Mouse (Mus musculus): ENCODE results near the gene Mta1.
A peak's percentile ranks its signal among the peaks of the same experiment; 100 is the strongest.

The Mta1 gene

GRCm38 (mm10) chr12:113098530-113099151 lies 563 bp downstream of the Mta1 start:
- DNase-seq (ENCODE audit: low spot score) = peak; percentile 24

DNA sequence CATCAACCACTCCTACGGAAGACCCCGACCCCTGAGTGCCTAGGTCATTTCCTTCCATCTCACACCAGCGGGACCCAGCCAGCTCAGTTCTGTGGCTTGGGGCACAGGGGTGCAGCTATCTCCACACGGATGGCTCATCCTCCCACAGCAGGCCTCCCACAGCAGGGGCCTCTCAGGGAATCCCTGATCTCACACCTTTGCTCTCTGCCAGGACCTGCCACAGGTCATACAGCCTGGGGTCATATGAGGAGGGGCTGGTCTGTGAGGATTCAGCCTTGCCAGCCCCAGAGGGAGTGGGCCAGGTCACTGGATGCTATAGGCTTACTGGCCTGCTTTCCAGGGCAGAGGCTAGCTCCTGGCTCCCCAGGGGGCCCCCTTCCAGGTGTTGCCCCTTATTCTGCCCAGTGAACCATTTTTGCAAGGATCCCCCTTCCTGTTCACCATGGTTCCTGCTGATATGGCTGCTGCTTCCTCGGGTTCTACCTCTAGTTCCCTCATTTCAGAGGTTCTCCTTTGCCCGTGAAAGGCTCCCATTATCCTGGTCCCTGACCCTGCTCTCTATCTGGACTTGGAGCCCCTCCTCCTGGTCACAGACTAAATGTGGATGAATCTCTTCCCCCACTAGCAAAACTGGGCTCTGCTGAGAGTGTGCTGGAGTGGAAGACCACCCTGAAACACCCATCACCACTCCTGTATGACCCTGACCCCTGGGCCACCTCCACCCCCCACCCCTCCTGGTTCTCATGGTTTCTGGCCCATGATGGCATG lies 1.6 kb downstream of the Mta1 start:
- no peak for DNase-seq (ENCODE audit: low spot score)

- DNase-seq (ENCODE audit: low spot score) = no peak
These were observed 2.5 kb downstream of the Mta1 start for GRCm38 (mm10) chr12:113100448-113101076.

DNA sequence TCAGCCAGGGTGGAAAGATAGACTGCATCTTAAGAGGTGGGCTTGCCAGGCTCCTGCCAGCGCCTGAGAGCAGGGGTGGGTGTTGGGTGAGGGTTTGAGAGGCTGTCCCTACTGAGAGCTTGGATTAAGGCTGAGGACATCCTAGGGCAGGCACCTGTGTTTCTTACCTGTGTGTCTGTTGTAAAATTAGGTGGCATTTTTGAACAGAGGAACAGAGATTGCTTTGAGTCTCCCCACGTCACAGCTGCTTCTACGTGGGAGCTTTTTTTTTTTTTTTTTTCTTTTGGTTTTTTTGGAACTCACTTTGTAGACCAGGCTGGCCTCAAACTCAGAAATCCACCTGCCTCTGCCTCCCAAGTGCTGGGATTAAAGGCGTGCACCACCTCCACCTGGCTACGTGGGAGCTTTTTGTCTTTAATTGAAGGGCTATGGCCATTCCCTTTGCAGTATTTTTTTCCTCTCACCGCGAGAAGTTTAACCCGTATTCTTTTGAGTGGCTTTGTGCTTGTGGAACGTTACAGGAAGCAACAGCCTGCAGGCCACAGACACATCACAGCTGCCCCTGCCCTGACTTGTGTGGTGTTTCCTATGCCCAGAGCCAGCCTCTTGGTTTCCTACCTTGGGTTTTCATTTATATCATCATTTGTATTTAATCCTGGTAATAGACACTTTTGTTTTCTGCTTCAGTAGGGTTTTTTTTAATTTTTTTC lies 3.3 kb downstream of the Mta1 start:
- DNase-seq (ENCODE audit: low spot score) = peak; percentile 41

- peak; percentile 76 for DNase-seq (ENCODE audit: low spot score)
These were observed 4.4 kb downstream of the Mta1 start for GRCm38 (mm10) chr12:113102461-113102860.

DNA sequence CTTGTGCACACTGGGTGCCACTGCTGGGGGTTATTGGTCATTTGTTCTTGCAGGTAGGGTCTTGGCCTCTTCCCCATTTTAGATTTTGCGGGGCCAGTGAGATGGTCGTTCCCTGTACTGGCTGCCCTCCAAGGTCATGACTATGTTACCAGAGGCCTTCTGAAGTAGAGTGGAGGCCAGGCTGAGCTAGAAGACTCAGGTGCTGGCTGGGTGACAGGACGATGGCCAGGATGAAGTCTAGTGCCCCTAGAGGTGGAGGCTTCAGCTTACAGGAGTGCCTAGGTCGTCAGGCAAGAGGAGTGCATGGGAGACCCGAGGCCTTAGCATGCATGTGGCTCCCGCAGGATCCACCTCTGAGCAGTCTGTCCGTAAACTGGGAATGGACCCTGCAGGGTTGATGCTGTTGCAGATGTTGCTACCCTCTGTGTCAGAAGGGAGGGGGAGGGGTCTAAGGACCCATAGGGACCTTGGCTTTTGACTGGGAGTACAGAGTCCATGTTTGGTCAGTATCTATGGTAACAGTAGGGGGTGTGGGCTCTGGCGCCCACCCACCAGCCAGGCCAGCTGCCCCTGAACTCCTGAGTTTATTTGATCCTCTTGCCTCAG lies 5.9 kb downstream of the Mta1 start:
- DNase-seq (ENCODE audit: low spot score) = peak; percentile 31

DNA sequence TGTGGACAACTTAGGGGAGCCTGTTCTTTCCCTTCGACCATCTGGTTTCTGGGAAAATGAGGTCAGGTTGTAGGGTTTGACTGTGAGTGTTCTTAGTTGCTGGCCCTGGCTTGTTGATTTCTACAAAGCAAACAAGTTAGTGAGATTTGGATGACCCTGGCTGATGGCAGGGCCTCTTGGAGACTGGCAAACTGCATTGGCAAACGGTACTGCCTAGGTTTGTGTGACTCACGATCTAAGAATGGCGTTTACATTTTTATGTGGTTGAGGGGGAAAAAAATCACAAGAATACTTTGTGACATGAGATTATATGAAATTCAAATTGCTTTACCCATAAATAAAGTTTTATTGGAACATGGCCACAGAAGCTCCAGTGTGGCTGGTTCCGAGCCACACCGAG lies 8.3 kb downstream of the Mta1 start:
- DNase-seq (ENCODE audit: low spot score) = no peak

DNA sequence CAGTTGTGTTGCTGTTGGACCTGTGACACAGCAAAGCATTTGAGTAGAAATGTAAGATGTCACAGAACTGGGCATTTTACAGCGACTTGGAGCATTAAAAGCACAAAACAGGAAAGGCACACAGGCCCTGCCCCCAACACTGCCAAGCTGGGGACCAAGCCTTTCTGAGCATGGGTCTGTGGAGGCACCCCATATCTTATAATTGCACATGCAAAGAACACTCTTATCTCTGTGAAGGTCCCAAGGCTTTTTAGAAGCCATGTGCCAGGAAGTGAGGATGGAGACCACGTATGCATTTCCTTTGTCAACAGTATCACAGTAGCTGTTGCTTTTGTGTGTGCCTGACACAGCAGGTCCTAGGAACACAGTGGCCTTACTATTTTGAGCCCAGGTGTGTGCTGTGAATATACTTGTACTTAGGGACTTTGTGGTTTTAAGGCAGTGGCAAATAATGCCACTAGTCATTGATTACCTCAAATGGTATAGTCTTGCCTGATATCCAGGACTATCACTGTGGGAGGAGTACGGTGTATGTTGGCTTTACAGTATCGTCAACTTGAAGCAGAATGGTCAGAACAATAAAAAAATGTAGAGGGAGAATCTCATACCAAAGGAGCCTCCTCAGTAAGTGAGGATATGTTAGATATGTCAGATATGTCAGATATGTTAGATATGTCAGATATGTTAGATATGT lies 9.5 kb downstream of the Mta1 start:
- peak; percentile 19 for DNase-seq (ENCODE audit: low spot score)

GRCm38 (mm10) chr12:113108528-113109283 lies 10.6 kb downstream of the Mta1 start:
- no peak for DNase-seq (ENCODE audit: low spot score)

- DNase-seq (ENCODE audit: low spot score) = no peak
These were observed 11.7 kb downstream of the Mta1 start for GRCm38 (mm10) chr12:113109801-113110200.

GRCm38 (mm10) chr12:113114141-113114540 lies 16.1 kb downstream of the Mta1 start:
- no peak for DNase-seq (ENCODE audit: low spot score)

- DNase-seq (ENCODE audit: low spot score) = no peak
These were observed 16.9 kb downstream of the Mta1 start for GRCm38 (mm10) chr12:113114856-113115538.

DNA sequence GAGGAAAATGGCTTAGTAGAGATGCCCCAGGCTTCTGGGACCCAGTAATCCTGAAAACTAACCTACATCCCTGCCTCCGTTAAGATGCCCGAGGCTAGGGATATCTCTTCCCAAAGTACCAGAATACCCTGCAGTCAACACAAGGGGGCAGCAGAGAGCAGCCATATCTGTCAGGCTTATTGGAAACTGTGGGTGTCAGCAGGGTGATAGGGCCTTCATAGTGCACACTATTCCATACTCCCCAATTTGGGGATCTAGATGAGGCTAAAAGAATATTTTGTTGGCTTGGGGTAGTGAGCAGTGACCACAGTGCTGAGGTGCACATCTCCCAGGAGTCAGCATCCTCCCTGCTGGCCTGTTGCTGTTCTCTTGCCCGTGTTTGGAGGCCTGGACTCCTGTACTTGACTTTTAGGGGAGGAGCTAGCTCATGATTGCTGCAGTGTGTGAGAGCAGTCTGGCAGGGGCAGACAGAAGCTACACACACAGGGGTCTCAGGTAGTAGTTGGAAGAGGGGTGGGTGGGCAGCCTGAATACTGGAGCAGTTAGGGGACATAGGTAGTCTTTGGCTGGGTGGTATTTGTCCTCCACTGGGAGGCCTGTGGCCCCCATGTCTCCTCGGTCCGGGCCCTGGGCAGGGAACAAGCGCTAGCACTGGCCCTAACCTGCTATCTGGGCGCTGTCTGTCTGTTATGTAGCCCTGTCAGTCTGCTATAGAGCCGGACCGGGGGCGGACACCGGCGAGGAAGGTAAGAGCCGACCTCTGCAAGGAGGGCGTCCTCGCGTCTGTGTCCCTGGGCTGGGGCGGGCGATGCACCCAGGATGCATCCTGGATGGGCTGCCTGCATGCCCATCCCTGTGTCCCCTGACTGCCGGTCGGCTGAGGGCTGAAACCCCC lies 21.7 kb downstream of the Mta1 start:
- peak; percentile 49 for DNase-seq (ENCODE audit: low spot score)

DNA sequence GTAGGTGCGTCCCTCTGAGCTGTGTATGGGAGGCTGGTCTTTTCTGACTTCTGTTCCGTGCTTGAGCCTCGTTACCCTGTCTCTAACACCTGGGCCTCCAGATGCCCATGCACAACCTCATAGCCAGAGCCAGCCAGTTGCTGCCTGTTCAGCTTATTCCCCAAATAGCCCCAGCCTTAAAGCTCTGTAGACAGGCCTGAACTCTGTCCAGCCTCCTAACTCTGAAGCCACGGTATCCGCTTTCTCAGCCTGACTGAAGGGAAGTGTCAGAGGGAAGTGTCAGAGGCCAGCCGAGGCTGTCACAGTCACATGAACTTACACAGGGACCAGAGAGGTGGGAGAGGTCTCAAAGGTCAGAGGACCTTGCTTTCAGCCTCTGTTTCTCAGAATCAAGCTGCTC lies 26.6 kb downstream of the Mta1 start:
- no peak for DNase-seq (ENCODE audit: low spot score)

GRCm38 (mm10) chr12:113130732-113131131 lies 32.7 kb downstream of the Mta1 start:
- no peak for DNase-seq (ENCODE audit: low spot score)

DNA sequence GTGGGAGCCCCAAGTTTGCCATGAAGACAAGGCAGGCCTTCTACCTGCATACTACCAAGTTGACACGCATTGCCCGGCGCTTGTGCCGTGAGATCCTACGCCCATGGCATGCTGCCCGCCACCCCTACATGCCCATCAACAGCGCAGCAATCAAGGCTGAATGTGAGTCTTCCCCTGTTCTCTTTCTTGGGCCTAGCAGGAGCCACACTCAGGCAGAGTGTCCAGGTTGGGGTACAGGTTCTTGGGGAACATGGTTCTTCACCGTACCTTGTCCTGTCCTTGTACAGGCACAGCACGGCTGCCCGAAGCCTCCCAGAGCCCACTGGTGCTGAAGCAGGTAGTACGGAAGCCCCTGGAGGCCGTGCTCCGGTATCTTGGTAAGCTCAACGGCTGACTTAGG lies 33.5 kb downstream of the Mta1 start:
- DNase-seq (ENCODE audit: low spot score) = no peak

DNA sequence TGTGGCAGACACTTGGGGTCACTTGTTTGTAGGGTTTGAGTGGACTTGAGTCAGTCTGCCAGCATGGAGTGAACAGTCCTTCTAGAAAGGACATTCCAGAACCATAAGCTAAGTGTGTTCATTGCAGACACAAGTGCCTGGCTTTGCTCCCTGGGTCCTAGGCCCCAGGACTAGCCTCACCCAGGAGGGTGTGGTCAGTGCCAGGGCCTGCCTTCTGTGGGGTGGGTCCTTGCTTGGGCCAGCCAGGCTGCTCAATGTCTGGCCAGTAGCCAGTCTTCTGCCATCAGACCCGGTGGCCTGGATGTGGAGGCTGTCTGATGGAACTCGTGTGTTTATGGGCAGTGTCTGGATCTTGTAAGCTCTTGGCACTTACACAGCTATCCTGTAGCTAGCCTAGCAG lies 34.5 kb downstream of the Mta1 start:
- no peak for DNase-seq (ENCODE audit: low spot score)

DNA sequence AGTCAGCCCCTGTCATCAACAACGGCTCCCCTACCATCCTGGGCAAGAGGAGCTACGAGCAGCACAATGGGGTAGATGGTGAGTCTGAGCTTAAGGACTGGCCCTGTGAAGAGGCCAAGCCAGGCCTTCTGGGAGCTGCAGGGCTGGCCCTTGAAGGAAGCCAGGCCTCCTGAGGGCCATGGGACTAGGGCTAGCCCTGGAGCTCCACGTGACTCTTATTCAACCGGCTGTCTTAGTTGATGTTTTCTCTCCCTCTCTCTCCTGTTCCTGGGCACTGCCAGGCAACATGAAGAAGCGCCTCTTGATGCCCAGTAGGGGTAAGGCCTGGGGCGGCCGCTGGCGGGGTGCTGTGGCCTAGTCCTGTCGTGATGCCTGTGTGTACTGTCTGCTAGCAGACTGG lies 35.2 kb downstream of the Mta1 start:
- DNase-seq (ENCODE audit: low spot score) = no peak

- no peak for DNase-seq (ENCODE audit: low spot score)
These were observed 35.9 kb downstream of the Mta1 start for GRCm38 (mm10) chr12:113133861-113134403.

All from T-cell, adult 2 months (primary cell).